Mouse (Mus musculus): Measurements from ENCODE around the gene Tmem19. TPM values are rescaled to one million over a fixed set of nuclear protein-coding genes. Genes with fewer than 3 reads are reported as not detected.

Gene Tmem19
- polyA plus RNA-seq, 1 experiment from 2014 or later: 20.3 TPM

- no peak for ATAC-seq (ENCODE audit: extremely low read depth, insufficient number of reproducible peaks, low FRiP score, low TSS enrichment)
- Histone ChIP-seq H3K27me3 (replicated peaks) (no peaks in the 10 kb centered on the region), H3K4me1 (peaks cover 30% of the 10 kb centered on the region), H3K27ac (replicated peaks) (peak overlapping the region; percentile 37), H3K9me3 (no peaks in the 10 kb centered on the region), H3K36me3 (0 out of 2 replicates have a peak, but pooled peaks cover 9% of the 10 kb centered on the region), H3K4me2 (peak overlapping the region; percentile 73; the same call in 1 of the 2 replicates), H3K4me3 (no peak overlapping the region), H3K9ac (no peak overlapping the region)
- WGBS: 39% methylated on average over 2 of the region's 2 CpGs
Observed at GRCm38 (mm10) chr10:115381506-115382084, 19.3 kb upstream of the Tmem19 start.

- Histone ChIP-seq H3K9ac (peak overlapping the region; percentile 80), H3K27ac (replicated peaks) (peak overlapping the region; percentile 95), H3K4me2 (peak overlapping the region; percentile 81), H3K27me3 (replicated peaks) (no peaks in the 10 kb centered on the region), H3K4me1 (peaks cover 32% of the 10 kb centered on the region), H3K36me3 (no peaks in the 10 kb centered on the region; the same call in 1 of the 2 replicates), H3K4me3 (peak overlapping the region; percentile 66), H3K9me3 (no peaks in the 10 kb centered on the region)
- WGBS: 75% methylated on average over 4 of the region's 4 CpGs
- no peak for ATAC-seq (ENCODE audit: extremely low read depth, insufficient number of reproducible peaks, low FRiP score, low TSS enrichment)
Observed at GRCm38 (mm10) chr10:115363151-115363550, 850 bp upstream of the Tmem19 start.

- peak overlapping the region; percentile 95 for H3K27ac ChIP-seq (replicated peaks)
Observed at GRCm38 (mm10) chr10:115362623-115362964, 293 bp upstream of the Tmem19 start.

GRCm38 (mm10) chr10:115359066-115359465, 3.2 kb downstream of the Tmem19 start:
- H3K4me3 ChIP-seq: no peak overlapping the region
- H3K27me3 ChIP-seq (replicated peaks): no peaks in the 10 kb centered on the region
- no peak overlapping the region for H3K27ac ChIP-seq (replicated peaks)
- WGBS: 86% methylated on average over 7 of the region's 7 CpGs
- no peaks in the 10 kb centered on the region for H3K9me3 ChIP-seq
- H3K9ac ChIP-seq: no peak overlapping the region
- no peak overlapping the region for H3K4me2 ChIP-seq
- peaks cover 19% of the 10 kb centered on the region for H3K4me1 ChIP-seq
- no peak for ATAC-seq (ENCODE audit: extremely low read depth, insufficient number of reproducible peaks, low FRiP score, low TSS enrichment)
- H3K36me3 ChIP-seq: peaks cover 17% of the 10 kb centered on the region

More at GRCm38 (mm10) chr10:115362623-115362964, 293 bp upstream of the Tmem19 start:
- no peak for ATAC-seq (ENCODE audit: extremely low read depth, insufficient number of reproducible peaks, low FRiP score, low TSS enrichment)
- H3K4me1 ChIP-seq: peaks cover 26% of the 10 kb centered on the region
- peak overlapping the region; percentile 81 for H3K4me2 ChIP-seq
- H3K4me3 ChIP-seq: peak overlapping the region; percentile 66
- no peaks in the 10 kb centered on the region; the same call in 1 of the 2 replicates for H3K36me3 ChIP-seq
- no peaks in the 10 kb centered on the region for H3K9me3 ChIP-seq
- H3K27me3 ChIP-seq (replicated peaks): no peaks in the 10 kb centered on the region
- 7% methylated on average over 9 of the region's 9 CpGs for WGBS
- peak overlapping the region; percentile 80 for H3K9ac ChIP-seq

DNA sequence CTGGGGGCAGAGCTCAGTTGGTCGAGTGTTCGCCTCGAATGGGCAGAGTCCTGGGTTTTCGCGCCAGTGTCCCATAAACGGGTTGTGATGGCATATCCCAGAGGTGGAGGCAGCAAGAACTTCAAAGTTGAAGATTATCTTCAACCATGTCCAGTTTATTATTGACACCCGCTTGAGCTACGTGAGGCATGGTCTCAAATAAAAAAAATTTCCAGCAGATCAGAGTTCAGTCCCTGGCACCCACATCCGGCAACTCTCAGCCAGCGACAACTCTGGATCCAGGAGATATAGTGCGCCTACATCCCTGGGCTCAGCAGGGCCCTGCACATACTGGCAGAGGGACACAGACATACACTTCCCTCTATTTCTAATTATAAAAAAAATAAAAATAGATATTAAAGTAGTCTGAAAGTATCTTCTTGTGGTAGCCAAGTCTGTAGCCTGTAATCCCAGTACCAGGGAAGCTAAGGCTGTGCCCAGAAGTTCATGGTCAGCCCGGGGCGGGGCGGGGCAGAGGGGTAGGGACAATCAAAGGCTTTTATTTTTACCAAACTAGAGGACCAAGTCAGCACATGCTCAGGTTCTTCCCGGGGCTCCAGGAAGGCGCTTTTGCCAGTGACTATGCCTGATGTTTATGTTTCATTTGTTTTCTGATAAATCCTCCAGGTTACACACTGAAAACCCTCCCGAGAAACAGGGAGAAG, 3.9 kb downstream of the Tmem19 start:
- WGBS: 88% methylated on average over 17 of the region's 17 CpGs
- no peaks in the 10 kb centered on the region for H3K9me3 ChIP-seq
- H3K4me2 ChIP-seq: no peak overlapping the region
- no peak for ATAC-seq (ENCODE audit: extremely low read depth, insufficient number of reproducible peaks, low FRiP score, low TSS enrichment)
- H3K36me3 ChIP-seq: peaks cover 17% of the 10 kb centered on the region
- H3K27me3 ChIP-seq (replicated peaks): no peaks in the 10 kb centered on the region
- peaks cover 15% of the 10 kb centered on the region for H3K4me1 ChIP-seq
- H3K4me3 ChIP-seq: no peak overlapping the region
- no peak overlapping the region for H3K27ac ChIP-seq (replicated peaks)
- H3K9ac ChIP-seq: no peak overlapping the region

GRCm38 (mm10) chr10:115356106-115356505, 6.2 kb downstream of the Tmem19 start:
- no peak for ATAC-seq (ENCODE audit: extremely low read depth, insufficient number of reproducible peaks, low FRiP score, low TSS enrichment)
- Histone ChIP-seq H3K27me3 (replicated peaks) (no peaks in the 10 kb centered on the region), H3K4me2 (no peak overlapping the region), H3K27ac (replicated peaks) (no peak overlapping the region), H3K4me1 (peaks cover 2% of the 10 kb centered on the region), H3K9me3 (no peaks in the 10 kb centered on the region), H3K9ac (no peak overlapping the region), H3K4me3 (no peak overlapping the region), H3K36me3 (peaks cover 17% of the 10 kb centered on the region)
- WGBS: 89% methylated on average over 5 of the region's 7 CpGs

- Histone ChIP-seq H3K9me3 (no peaks in the 10 kb centered on the region), H3K27me3 (replicated peaks) (no peaks in the 10 kb centered on the region), H3K9ac (no peak overlapping the region), H3K4me2 (no peak overlapping the region), H3K4me1 (no peaks in the 10 kb centered on the region), H3K27ac (replicated peaks) (no peak overlapping the region), H3K36me3 (peaks cover 17% of the 10 kb centered on the region), H3K4me3 (no peak overlapping the region)
- ATAC-seq (ENCODE audit: extremely low read depth, insufficient number of reproducible peaks, low FRiP score, low TSS enrichment): no peak
- WGBS: 85% methylated on average over 6 of the region's 6 CpGs
Observed at GRCm38 (mm10) chr10:115355016-115355415, 7.3 kb downstream of the Tmem19 start.

DNA sequence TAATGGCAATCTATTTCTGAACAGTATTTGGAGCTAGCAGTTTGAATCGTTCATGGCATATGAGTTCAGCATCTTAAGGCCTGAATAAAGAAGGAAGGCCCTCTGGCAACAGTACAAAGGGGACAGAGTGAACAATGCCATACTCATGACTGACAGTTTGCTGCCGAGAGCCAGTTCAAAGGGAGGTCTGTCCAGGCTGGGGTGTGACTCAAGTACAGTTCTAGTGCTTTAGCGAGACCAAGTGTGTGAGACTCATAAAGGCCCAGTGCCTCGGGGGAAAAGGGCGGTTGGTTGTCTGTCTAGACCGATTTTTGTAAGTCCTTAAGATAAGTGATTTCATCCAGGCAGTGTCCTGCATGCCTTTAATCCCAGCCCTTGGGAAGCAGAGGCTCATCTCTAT, 7.7 kb downstream of the Tmem19 start:
- H3K36me3 ChIP-seq: peaks cover 17% of the 10 kb centered on the region
- no peak for ATAC-seq (ENCODE audit: extremely low read depth, insufficient number of reproducible peaks, low FRiP score, low TSS enrichment)

DNA sequence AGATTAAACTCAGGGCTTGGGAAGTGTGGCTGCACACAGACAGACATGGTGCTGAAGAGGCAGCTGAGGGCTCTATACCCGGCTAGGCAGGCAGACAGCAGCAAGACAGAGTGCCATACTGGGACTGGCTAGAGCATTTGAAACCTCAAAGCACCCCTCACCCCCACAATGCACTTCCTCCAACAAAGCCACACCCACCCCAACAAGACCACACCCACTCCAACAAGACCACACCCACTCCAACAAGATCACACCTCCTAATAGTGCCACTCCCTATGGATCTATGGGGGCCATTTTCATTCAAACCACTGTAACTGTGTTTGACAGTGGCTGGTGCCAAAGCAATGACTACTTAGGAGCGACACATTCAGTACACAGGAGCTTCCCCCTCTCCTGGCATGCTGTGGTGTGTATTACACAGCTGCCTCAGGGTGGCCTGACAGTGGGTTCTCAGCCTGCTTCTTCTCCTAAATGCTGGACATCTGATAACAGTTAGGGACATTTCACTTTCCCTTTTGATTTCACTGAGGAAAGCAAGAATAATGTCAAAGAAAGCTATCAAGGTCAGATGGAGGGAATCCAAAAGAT, 11.4 kb downstream of the Tmem19 start:
- H3K9me3 ChIP-seq: no peaks in the 10 kb centered on the region
- 76% methylated on average over 2 of the region's 2 CpGs for WGBS
- no peak overlapping the region for H3K27ac ChIP-seq (replicated peaks)
- H3K9ac ChIP-seq: no peak overlapping the region
- H3K4me3 ChIP-seq: no peak overlapping the region
- H3K36me3 ChIP-seq: peaks cover 13% of the 10 kb centered on the region
- no peak for ATAC-seq (ENCODE audit: extremely low read depth, insufficient number of reproducible peaks, low FRiP score, low TSS enrichment)
- H3K4me2 ChIP-seq: no peak overlapping the region
- no peaks in the 10 kb centered on the region for H3K27me3 ChIP-seq (replicated peaks)
- H3K4me1 ChIP-seq: no peaks in the 10 kb centered on the region

More for the DNA sequence above, 7.7 kb downstream of the Tmem19 start:
- Histone ChIP-seq H3K9ac (no peak overlapping the region), H3K9me3 (no peaks in the 10 kb centered on the region), H3K4me1 (no peaks in the 10 kb centered on the region), H3K4me2 (no peak overlapping the region), H3K27ac (replicated peaks) (no peak overlapping the region), H3K27me3 (replicated peaks) (no peaks in the 10 kb centered on the region), H3K4me3 (no peak overlapping the region)
- WGBS: 64% methylated on average over 6 of the region's 6 CpGs

DNA sequence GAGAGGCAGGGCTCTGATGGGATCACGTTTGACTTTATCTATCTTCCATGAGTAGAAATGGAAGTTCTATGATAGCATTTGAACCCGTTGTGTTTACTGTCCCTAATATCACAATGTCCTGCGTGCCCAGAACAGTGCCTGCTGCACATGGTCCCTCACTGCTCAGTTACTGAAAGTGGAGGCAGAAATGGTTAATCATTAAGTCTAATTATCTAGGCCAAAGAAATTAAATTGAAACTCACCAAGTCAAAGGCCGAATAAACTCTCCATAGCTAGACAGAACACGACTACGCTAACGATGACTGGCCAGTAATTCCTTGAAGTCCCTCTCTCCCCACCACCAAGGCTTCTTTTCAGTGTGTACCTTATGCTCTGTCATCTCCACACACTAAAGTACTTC, 12.8 kb downstream of the Tmem19 start:
- no peaks in the 10 kb centered on the region for H3K9me3 ChIP-seq
- H3K36me3 ChIP-seq: peaks cover 19% of the 10 kb centered on the region
- H3K27ac ChIP-seq (replicated peaks): no peak overlapping the region
- no peak overlapping the region for H3K4me3 ChIP-seq
- no peaks in the 10 kb centered on the region for H3K4me1 ChIP-seq
- WGBS: 86% methylated on average over 7 of the region's 7 CpGs
- H3K4me2 ChIP-seq: no peak overlapping the region
- ATAC-seq (ENCODE audit: extremely low read depth, insufficient number of reproducible peaks, low FRiP score, low TSS enrichment): no peak
- no peak overlapping the region for H3K9ac ChIP-seq
- H3K27me3 ChIP-seq (replicated peaks): no peaks in the 10 kb centered on the region

GRCm38 (mm10) chr10:115349029-115349428, 13.3 kb downstream of the Tmem19 start:
- no peaks in the 10 kb centered on the region for H3K27me3 ChIP-seq (replicated peaks)
- no peaks in the 10 kb centered on the region for H3K9me3 ChIP-seq
- H3K4me2 ChIP-seq: no peak overlapping the region
- ATAC-seq (ENCODE audit: extremely low read depth, insufficient number of reproducible peaks, low FRiP score, low TSS enrichment): no peak
- H3K36me3 ChIP-seq: peaks cover 19% of the 10 kb centered on the region
- 75% methylated on average over 10 of the region's 10 CpGs for WGBS
- H3K4me3 ChIP-seq: no peak overlapping the region
- H3K9ac ChIP-seq: no peak overlapping the region
- H3K27ac ChIP-seq (replicated peaks): no peak overlapping the region
- H3K4me1 ChIP-seq: no peaks in the 10 kb centered on the region

Measured in heart, embryonic 13.5 days (tissue).